Mouse (Mus musculus): ENCODE data around the gene Antxrl.
A peak's percentile ranks its signal among the peaks of the same experiment; 100 is the strongest.

Antxrl gene

GRCm38 (mm10) chr14:34052516-34052915 is at the start of gene Antxrl:
Gene Antxrl, plus strand, starts transcription at chr14:34052707.
- no peak for DNase-seq

- DNase-seq = no peak
Measured at GRCm38 (mm10) chr14:34015063-34015462, 37.4 kb upstream of the Antxrl start, which contains the start of gene Gm30083. Gene Gm30083, minus strand, starts transcription at chr14:34015182.

GRCm38 (mm10) chr14:34016381-34016780 is 36.1 kb upstream of the Antxrl start, which contains the start of gene Gm5460:
Gene Gm5460, plus strand, starts transcription at chr14:34016758.
- DNase-seq = no peak

GRCm38 (mm10) chr14:34016938-34017337 is 35.6 kb upstream of the Antxrl start:
- DNase-seq = no peak

GRCm38 (mm10) chr14:34026710-34027109 is 25.8 kb upstream of the Antxrl start:
- no peak for DNase-seq

- no peak for DNase-seq
Measured at GRCm38 (mm10) chr14:34033841-34034610, 18.5 kb upstream of the Antxrl start.

- peak; percentile 42 to 48 for DNase-seq
Measured at GRCm38 (mm10) chr14:34041241-34041640, 11.3 kb upstream of the Antxrl start.

GRCm38 (mm10) chr14:34043341-34043740 is 9.2 kb upstream of the Antxrl start:
- peak; percentile 36 to 61 for DNase-seq

GRCm38 (mm10) chr14:34050101-34050779 is 2.3 kb upstream of the Antxrl start:
- peak; percentile 78 to 80 for DNase-seq

GRCm38 (mm10) chr14:34071665-34072064 is 19.2 kb downstream of the Antxrl start:
- DNase-seq = peak in 1 of 2 experiments; percentile 28

GRCm38 (mm10) chr14:34075346-34075745 is 22.8 kb downstream of the Antxrl start:
- DNase-seq = no peak

GRCm38 (mm10) chr14:34077222-34077621 is 24.7 kb downstream of the Antxrl start:
- no peak for DNase-seq

- DNase-seq = no peak
Measured at GRCm38 (mm10) chr14:34078293-34078692, 25.8 kb downstream of the Antxrl start.

- DNase-seq = peak; percentile 85 to 89
Measured at GRCm38 (mm10) chr14:34080321-34080997, 28.0 kb downstream of the Antxrl start.

GRCm38 (mm10) chr14:34085731-34086130 is 33.2 kb downstream of the Antxrl start, which contains the start of gene Anxa8:
Gene Anxa8, plus strand, starts transcription at chr14:34085981.
- DNase-seq = no peak

GRCm38 (mm10) chr14:34086806-34087205 is 34.3 kb downstream of the Antxrl start:
- DNase-seq = peak; percentile 38 to 56

- no peak for DNase-seq
Measured at GRCm38 (mm10) chr14:34087856-34088398, 35.4 kb downstream of the Antxrl start.

GRCm38 (mm10) chr14:34089796-34090195 is 37.3 kb downstream of the Antxrl start:
- DNase-seq = peak; percentile 42 to 56

- DNase-seq = no peak
Measured at GRCm38 (mm10) chr14:34091475-34091874, 39.0 kb downstream of the Antxrl start.

GRCm38 (mm10) chr14:34092856-34093255 is 40.3 kb downstream of the Antxrl start:
- DNase-seq = no peak

- DNase-seq = no peak
Measured at GRCm38 (mm10) chr14:34096161-34096560, 43.7 kb downstream of the Antxrl start.

- no peak for DNase-seq
Measured at GRCm38 (mm10) chr14:34102601-34103000, 50.1 kb downstream of the Antxrl start, which contains the start of gene A630023A22Rik. Gene A630023A22Rik, minus strand, starts transcription at chr14:34102754.

GRCm38 (mm10) chr14:34103855-34104254 is 51.3 kb downstream of the Antxrl start:
- no peak for DNase-seq
